Mouse (Mus musculus) megakaryocyte progenitor cell, adult 5-6 weeks (primary cell): ENCODE measurements around the gene Plekha3. TPM values are rescaled to one million over a fixed set of nuclear protein-coding genes. Genes with fewer than 3 reads are reported as not detected.

Experiments used
- ATAC-seq: replicated peaks from 2 replicates; pipeline ENCODE4 v1.8.0; 2016; ENCODE audit warnings: mild to moderate bottlenecking, moderate TSS enrichment, inconsistent platforms; ENCODE audit not compliant: poor library complexity
- total RNA-seq, 2 experiments: library from RNA; stranded (forward) in 1 of 2; stranded (reverse) in 1 of 2; fragments of 157-497, 149-512 nt in 1 of 2; fragments of 200-1000 nt in 1 of 2; gene quantifications; 2 replicates each; pipeline versions ENCODE4 v1.2.3 to v1.2.4; 2015 to 2017

Plekha3 gene
- total RNA-seq, 2 experiments from 2014 or later = 17.5 to 36.1 TPM

DNA sequence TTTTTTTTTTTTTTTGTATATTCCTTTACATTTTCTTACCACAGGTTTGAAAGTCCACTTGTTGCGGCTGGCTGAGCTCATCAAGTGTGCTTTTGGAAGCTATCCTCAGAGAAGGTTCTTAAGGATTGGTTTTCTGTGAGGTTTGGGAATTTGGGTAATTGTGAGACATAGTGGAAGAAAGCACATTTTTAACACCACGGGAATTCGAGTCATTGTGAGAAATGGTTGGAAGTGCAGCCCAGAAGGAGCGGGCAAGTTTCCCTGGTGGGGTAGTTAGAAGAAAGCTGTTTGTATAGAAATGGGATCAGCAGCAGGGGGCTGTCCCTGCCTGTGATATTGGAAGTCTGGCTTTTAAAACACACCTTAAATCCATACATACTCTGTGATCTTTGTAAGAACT lies 868 bp downstream of the Plekha3 start:
- ATAC-seq = no peak

GRCm38 (mm10) chr2:76676401-76677226 lies 1.5 kb downstream of the Plekha3 start:
- ATAC-seq = no peak

- ATAC-seq = no peak
Observed at GRCm38 (mm10) chr2:76682301-76682700, 7.2 kb downstream of the Plekha3 start.

- 0 out of 2 replicates have a peak, but pooled peaks have one; percentile 7 for ATAC-seq
Observed at GRCm38 (mm10) chr2:76686986-76687385, 11.9 kb downstream of the Plekha3 start.

- ATAC-seq = no peak
Observed at GRCm38 (mm10) chr2:76687608-76688007, 12.5 kb downstream of the Plekha3 start.

GRCm38 (mm10) chr2:76688162-76688561 lies 13.1 kb downstream of the Plekha3 start:
- ATAC-seq = peak; percentile 66

GRCm38 (mm10) chr2:76690436-76691204 lies 15.5 kb downstream of the Plekha3 start:
- peak; percentile 90 for ATAC-seq

GRCm38 (mm10) chr2:76693765-76694164 lies 18.7 kb downstream of the Plekha3 start:
- ATAC-seq = no peak

GRCm38 (mm10) chr2:76695290-76695689 lies 20.2 kb downstream of the Plekha3 start:
- ATAC-seq = no peak

- no peak for ATAC-seq
Observed at GRCm38 (mm10) chr2:76702188-76702587, 27.1 kb downstream of the Plekha3 start.

GRCm38 (mm10) chr2:76702751-76703150 lies 27.7 kb downstream of the Plekha3 start:
- ATAC-seq = no peak

DNA sequence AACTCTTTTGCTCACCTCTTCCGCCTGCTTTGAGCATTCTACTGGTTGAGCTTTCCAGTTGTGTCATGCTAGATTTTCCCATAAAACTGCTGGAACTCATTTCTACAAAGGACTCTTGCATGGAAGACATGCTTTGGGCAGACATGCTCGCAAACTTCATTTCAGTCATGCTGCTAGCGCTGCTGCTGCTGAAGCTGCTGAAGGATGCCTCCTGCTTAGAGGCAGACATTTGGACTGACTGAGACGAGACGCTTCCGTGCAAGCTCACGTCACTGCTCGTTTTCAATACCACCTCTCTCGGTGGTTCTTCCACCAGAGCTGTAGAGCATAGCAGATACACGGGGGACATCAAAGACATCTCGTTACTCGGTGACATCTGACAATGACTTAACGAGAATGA lies 30.6 kb downstream of the Plekha3 start:
- no peak for ATAC-seq

GRCm38 (mm10) chr2:76708512-76708911 lies 33.4 kb downstream of the Plekha3 start:
- ATAC-seq = no peak

GRCm38 (mm10) chr2:76714984-76715383 lies 39.9 kb downstream of the Plekha3 start:
- no peak for ATAC-seq

GRCm38 (mm10) chr2:76719650-76720049 lies 44.6 kb downstream of the Plekha3 start:
- no peak for ATAC-seq

Other genes with a start within 250 kb of the Plekha3 start
- 35.2 and 43.9 TPM in 2 replicates for gene Prkra, start 27.3 kb upstream of the Plekha3 start, total RNA-seq (2015)
- 11.3 and 15.2 TPM in 2 replicates for gene Prkra, start 27.3 kb upstream of the Plekha3 start, total RNA-seq (2017)
- gene Pjvk, start 26.8 kb upstream of the Plekha3 start, total RNA-seq (2015) = 0.37 and 0.81 TPM in 2 replicates
- gene Pjvk, start 26.8 kb upstream of the Plekha3 start, total RNA-seq (2017) = not detected in 2 replicates
- gene Fkbp7, start 2.2 kb upstream of the Plekha3 start, total RNA-seq (2015) = 18.5 and 19.0 TPM in 2 replicates
- 12.2 and 15.7 TPM in 2 replicates for gene Fkbp7, start 2.2 kb upstream of the Plekha3 start, total RNA-seq (2017)